Mouse (Mus musculus) CH12.LX (cell line): ENCODE measurements at regions not wholly inside any gene's neighbourhood (a gene's known extent, or its start where the extent isn't known, plus 50 kb on each side); places are given as distances from the start of the nearest gene placed in this dataset.

Experiments used
- DNase-seq: peaks from one replicate; pipeline ENCODE4 v3.0.0-alpha.2; 2013; ENCODE audit errors: extremely low read depth
- H3K27ac ChIP-seq: 2 replicates; pipeline ENCODE4 v1.5.1; 2012; ENCODE audit warnings: low read depth, mild to moderate bottlenecking, control low read depth, moderate library complexity; ENCODE audit not compliant: insufficient read depth
- H3K27me3 ChIP-seq: replicated peaks from 2 replicates; pipeline ENCODE3; 2012; ENCODE audit warnings: inconsistent platforms
- H3K36me3 ChIP-seq, 2 experiments: replicated peaks in 1 of 2; 2 replicates each; pipeline versions ENCODE3 to v1.6.1; 2012; ENCODE audit warnings: inconsistent platforms in 1 of 2, low read length in 1 of 2, mild to moderate bottlenecking in 1 of 2, mixed read lengths in 1 of 2, moderate library complexity in 1 of 2; ENCODE audit not compliant: control insufficient read depth in 1 of 2, insufficient read depth in 1 of 2
- H3K4me1 ChIP-seq, 2 experiments: 2 replicates each; pipeline ENCODE4 v1.6.1; 2012; ENCODE audit warnings: inconsistent platforms in 1 of 2, moderate library complexity in 1 of 2; ENCODE audit not compliant: insufficient read depth in 2 of 2, control insufficient read depth in 1 of 2
- H3K4me2 ChIP-seq: 2 replicates; pipeline ENCODE4 v1.6.1; 2012; ENCODE audit warnings: low read depth, mild to moderate bottlenecking, control low read depth; ENCODE audit not compliant: poor library complexity, insufficient read depth, severe bottlenecking
- H3K4me3 ChIP-seq, 3 experiments: fragments of 150-350 bp in 1 of 3; sonication (generic) in 1 of 3; replicated peaks in 1 of 3; 2 replicates each; pipeline versions ENCODE3 to v1.5.1; 2011 to 2012; ENCODE audit warnings: low read depth in 2 of 3, low read length in 2 of 3, mild to moderate bottlenecking in 2 of 3, moderate library complexity in 2 of 3, control low read depth in 1 of 3, improper control_type of control experiment in 1 of 3, inconsistent platforms in 1 of 3, mixed read lengths in 1 of 3; ENCODE audit not compliant: poor library complexity in 1 of 3
- H3K79me2 ChIP-seq: replicated peaks from 2 replicates; pipeline ENCODE4 v1.6.1; 2012; ENCODE audit warnings: mild to moderate bottlenecking, moderate library complexity; ENCODE audit not compliant: control insufficient read depth, poor library complexity, insufficient read depth, severe bottlenecking; ENCODE audit errors: extremely low read depth
- H3K9ac ChIP-seq: 2 replicates; pipeline ENCODE4 v1.6.1; 2012; ENCODE audit warnings: low read depth, mild to moderate bottlenecking, control low read depth, moderate library complexity; ENCODE audit not compliant: insufficient read depth
- H3K9me3 ChIP-seq: replicated peaks from 2 replicates; pipeline ENCODE3; 2012; ENCODE audit warnings: low read length, inconsistent platforms, mixed read lengths
- BHLHE40 ChIP-seq: IDR thresholded peaks from 2 replicates; pipeline ENCODE4 v1.6.1; 2011; ENCODE audit warnings: mild to moderate bottlenecking, low read depth, low read length, improper control_type of control experiment
- CHD2 ChIP-seq: IDR thresholded peaks from 2 replicates; pipeline ENCODE4 v1.6.1; 2011; ENCODE audit warnings: low read length, improper control_type of control experiment
- CTCF ChIP-seq, 2 experiments: IDR thresholded peaks in 1 of 2; conservative IDR thresholded peaks in 1 of 2; 2 replicates each; pipeline ENCODE4 v1.5.1; 2011 to 2012; ENCODE audit warnings: low read depth in 2 of 2, low read length in 2 of 2, improper control_type of control experiment in 1 of 2, inconsistent platforms in 1 of 2, mild to moderate bottlenecking in 1 of 2, moderate library complexity in 1 of 2
- E2F4 ChIP-seq: IDR thresholded peaks from 2 replicates; pipeline ENCODE4 v1.6.1; 2011; ENCODE audit warnings: low read depth, low read length, improper control_type of control experiment; ENCODE audit not compliant: insufficient replicate concordance
- ELF1 ChIP-seq: IDR thresholded peaks from 2 replicates; pipeline ENCODE4 v1.6.1; 2014; ENCODE audit warnings: low read depth, mild to moderate bottlenecking, inconsistent platforms, low read length, improper control_type of control experiment
- EP300 ChIP-seq: IDR thresholded peaks from 2 replicates; pipeline ENCODE4 v1.6.1; 2011; ENCODE audit warnings: low read length, improper control_type of control experiment
- ETS1 ChIP-seq: conservative IDR thresholded peaks from 2 replicates; pipeline ENCODE4 v1.6.1; 2012; ENCODE audit warnings: low read depth, mild to moderate bottlenecking, inconsistent platforms, low read length, improper control_type of control experiment, moderate library complexity
- HCFC1 ChIP-seq: IDR thresholded peaks from 2 replicates; pipeline ENCODE4 v1.6.1; 2012; ENCODE audit warnings: low read depth, mild to moderate bottlenecking, inconsistent platforms, low read length, improper control_type of control experiment
- JUN ChIP-seq: IDR thresholded peaks from 2 replicates; pipeline ENCODE4 v1.6.1; 2011; ENCODE audit warnings: low read depth, mild to moderate bottlenecking, low read length, improper control_type of control experiment, moderate library complexity; ENCODE audit not compliant: insufficient read depth
- JUND ChIP-seq: conservative IDR thresholded peaks from 2 replicates; pipeline ENCODE4 v1.6.1; 2011; ENCODE audit warnings: low read depth, low read length, improper control_type of control experiment
- KAT2A ChIP-seq: IDR thresholded peaks from 2 replicates; pipeline ENCODE4 v1.6.1; 2012; ENCODE audit warnings: low read length, improper control_type of control experiment, inconsistent platforms; ENCODE audit not compliant: insufficient replicate concordance
- MAFK ChIP-seq: IDR thresholded peaks from 2 replicates; pipeline ENCODE4 v1.6.1; 2011; ENCODE audit warnings: low read length, improper control_type of control experiment; ENCODE audit not compliant: insufficient replicate concordance
- MEF2A ChIP-seq: IDR thresholded peaks from 2 replicates; pipeline ENCODE4 v1.6.1; 2014; ENCODE audit warnings: low read depth, mild to moderate bottlenecking, inconsistent platforms, low read length, improper control_type of control experiment, borderline replicate concordance
- NELFE ChIP-seq: IDR thresholded peaks from 2 replicates; pipeline ENCODE4 v1.6.1; 2011; ENCODE audit warnings: low read depth, low read length, improper control_type of control experiment
- NRF1 ChIP-seq: IDR thresholded peaks from 2 replicates; pipeline ENCODE4 v1.6.1; 2014; ENCODE audit warnings: low read depth, mild to moderate bottlenecking, inconsistent platforms, low read length, improper control_type of control experiment, moderate library complexity
- POLR2A ChIP-seq: IDR thresholded peaks from 2 replicates; pipeline ENCODE4 v1.6.1; 2011; ENCODE audit warnings: low read depth, mild to moderate bottlenecking, improper control_type of control experiment, low read length
- RAD21 ChIP-seq: IDR thresholded peaks from 2 replicates; pipeline ENCODE4 v1.6.1; 2011; ENCODE audit warnings: low read depth, mild to moderate bottlenecking, low read length, improper control_type of control experiment, moderate library complexity
- RCOR1 ChIP-seq: conservative IDR thresholded peaks from 2 replicates; pipeline ENCODE4 v1.6.1; 2012; ENCODE audit warnings: low read depth, mild to moderate bottlenecking, inconsistent platforms, low read length, improper control_type of control experiment
- SIN3A ChIP-seq: IDR thresholded peaks from 2 replicates; pipeline ENCODE4 v1.6.1; 2012; ENCODE audit warnings: low read length, improper control_type of control experiment, inconsistent platforms
- TBP ChIP-seq: conservative IDR thresholded peaks from 2 replicates; pipeline ENCODE4 v1.6.1; 2011; ENCODE audit warnings: low read depth, low read length, improper control_type of control experiment
- TCF12 ChIP-seq: IDR thresholded peaks from 2 replicates; pipeline ENCODE4 v1.6.1; 2014; ENCODE audit warnings: low read depth, mild to moderate bottlenecking, inconsistent platforms, low read length, improper control_type of control experiment
- UBTF ChIP-seq: IDR thresholded peaks from 2 replicates; pipeline ENCODE4 v1.6.1; 2012; ENCODE audit warnings: low read depth, mild to moderate bottlenecking, inconsistent platforms, low read length, improper control_type of control experiment, moderate library complexity
- USF2 ChIP-seq: conservative IDR thresholded peaks from 2 replicates; pipeline ENCODE4 v1.6.1; 2011; ENCODE audit warnings: low read depth, low read length, improper control_type of control experiment
- ZC3H11A ChIP-seq: IDR thresholded peaks from 2 replicates; pipeline ENCODE4 v1.6.1; 2012; ENCODE audit warnings: low read depth, mild to moderate bottlenecking, inconsistent platforms, low read length, improper control_type of control experiment
- ZKSCAN1 ChIP-seq: IDR thresholded peaks from 2 replicates; pipeline ENCODE4 v1.6.1; 2012; ENCODE audit warnings: low read depth, inconsistent platforms, low read length, improper control_type of control experiment, borderline replicate concordance
- ZMIZ1 ChIP-seq: IDR thresholded peaks from 2 replicates; pipeline ENCODE4 v1.6.1; 2012; ENCODE audit warnings: low read depth, mild to moderate bottlenecking, inconsistent platforms, low read length, improper control_type of control experiment
- ZNF384 ChIP-seq: IDR thresholded peaks from 2 replicates; pipeline ENCODE4 v1.6.1; 2012; ENCODE audit warnings: low read depth, low read length, improper control_type of control experiment, inconsistent platforms
- dilution Hi-C: fragments of 300-500 bp; cut with MboI; formaldehyde crosslinking; loops from 2 replicates; pipeline ENCODE4 v1.14.3; 2020; ENCODE audit warnings: low sequenced_read_pairs; ENCODE audit not compliant: extremely low pct_unique_long_range_greater_than_20kb, extremely low pct_ligation_motif_present
- in situ Hi-C: fragments of 300-500 bp; cut with MboI; formaldehyde crosslinking; loops from 3 replicates; pipeline ENCODE4 v1.14.3; 2019; ENCODE audit warnings: low sequenced_read_pairs, low pct_ligation_motif_present, low pct_unique_long_range_greater_than_20kb, mixed read lengths

- no peak for TF ChIP-seq EP300
- TF ChIP-seq NELFE = no peak
- TF ChIP-seq UBTF = no peak
- TF ChIP-seq NRF1 = no peak
- no peak for TF ChIP-seq POLR2A
- no peak for TF ChIP-seq JUND
- no peak for TF ChIP-seq MAFK
- no peak for TF ChIP-seq E2F4
- TF ChIP-seq RCOR1 = no peak
- no peak for TF ChIP-seq ZC3H11A
- TF ChIP-seq BHLHE40 = no peak
- no peak for TF ChIP-seq CHD2
- no peak for TF ChIP-seq ETS1
- no peak for TF ChIP-seq ELF1
- Histone ChIP-seq H3K9me3 (peaks cover 13% of the 10 kb centered on the region), H3K4me3 (no peak overlapping the region), H3K27me3 (no peaks in the 10 kb centered on the region), H3K79me2 (no peaks in the 10 kb centered on the region), H3K4me1 (no peaks in the 10 kb centered on the region), H3K27ac (no peak overlapping the region), H3K4me2 (no peak overlapping the region), H3K36me3 (no peaks in the 10 kb centered on the region), H3K9ac (no peak overlapping the region)
- no peak for DNase-seq
- in situ Hi-C loops = no loop called here
- dilution Hi-C loops = no loop called here
Observed at GRCm38 (mm10) chr13:39566491-39566890, 605.8 kb upstream of the Slc35b3 start.

- no peak for DNase-seq
- H3K9me3 ChIP-seq = peaks cover 10% of the 10 kb centered on the region
- TF ChIP-seq EP300 (no peak), E2F4 (no peak), NELFE (no peak), ZNF384 (no peak), ZMIZ1 (no peak), RAD21 (no peak), BHLHE40 (no peak), JUN (no peak), ZKSCAN1 (no peak), USF2 (no peak), UBTF (no peak), HCFC1 (no peak), CTCF (conservative IDR thresholded peaks at IDR 0.05 in 1 of 2, IDR thresholded peaks at IDR 0.05 in 1 of 2; ENCODE audit: low read depth in 2 of 2, low read length in 2 of 2) (no peak), TCF12 (no peak), SIN3A (no peak), TBP (no peak), KAT2A (no peak), ETS1 (no peak), MEF2A (no peak)
- TF ChIP-seq, all 38 proteins: peak for 0
- Histone ChIP-seq H3K4me1 (no peaks in the 10 kb centered on the region), H3K27me3 (no peaks in the 10 kb centered on the region), H3K9ac (no peak overlapping the region), H3K4me3 (no peak overlapping the region), H3K4me2 (no peak overlapping the region), H3K36me3 (no peaks in the 10 kb centered on the region), H3K79me2 (no peaks in the 10 kb centered on the region), H3K27ac (no peak overlapping the region)
- dilution Hi-C loops (no loop called here), in situ Hi-C loops (no loop called here)
Observed at GRCm38 (mm10) chr13:39537724-39538440, 577.2 kb upstream of the Slc35b3 start.
